Mouse (Mus musculus): ENCODE measurements around the gene Hdac7. TPM values are rescaled to one million over a fixed set of nuclear protein-coding genes. Genes with fewer than 3 reads are reported as not detected.

Hdac7 gene
- polyA plus RNA-seq, 1 experiment, result not detected

DNA sequence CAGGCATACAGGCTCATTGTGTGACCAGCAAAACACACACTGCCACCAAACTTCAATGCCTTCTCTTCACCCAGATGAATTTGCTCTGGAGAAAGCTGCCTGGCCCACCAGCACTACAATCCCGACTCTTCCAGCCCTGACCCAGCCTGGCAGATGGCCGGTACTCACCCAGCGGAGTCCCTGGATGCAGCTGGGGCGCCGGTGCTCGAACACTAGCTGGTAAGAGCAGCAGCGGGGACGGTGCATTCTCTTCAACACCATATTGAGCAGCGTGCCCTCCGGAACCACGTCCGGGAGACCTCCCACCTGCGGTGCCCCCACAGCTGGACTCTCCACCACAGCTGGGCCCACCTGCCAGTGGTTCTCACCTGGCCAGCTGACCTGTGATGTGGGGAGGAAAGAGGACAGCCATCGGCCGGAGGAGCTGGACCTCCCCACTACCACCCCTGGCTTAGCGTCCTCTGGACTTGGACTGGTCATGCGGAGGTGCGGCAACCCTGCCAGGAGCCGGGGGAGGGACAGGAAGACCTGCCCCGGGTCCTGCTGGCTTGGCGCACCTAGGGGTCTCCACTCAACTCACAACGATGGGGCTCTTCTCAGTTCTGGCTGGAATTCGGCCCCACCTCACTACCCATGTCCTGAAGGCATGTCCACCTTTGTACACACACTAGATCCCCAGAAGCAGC is 77.6 kb downstream of the Hdac7 start:
- WGBS, result 13% methylated on average over 23 of the region's 23 CpGs
- no peak for TF ChIP-seq POLR2A (IDR thresholded peaks at IDR 0.05; ENCODE audit: insufficient read depth, low read depth, low read length)
- no peak for TF ChIP-seq CTCF (IDR thresholded peaks at IDR 0.05; ENCODE audit: insufficient read depth, low read depth, low read length)

DNA sequence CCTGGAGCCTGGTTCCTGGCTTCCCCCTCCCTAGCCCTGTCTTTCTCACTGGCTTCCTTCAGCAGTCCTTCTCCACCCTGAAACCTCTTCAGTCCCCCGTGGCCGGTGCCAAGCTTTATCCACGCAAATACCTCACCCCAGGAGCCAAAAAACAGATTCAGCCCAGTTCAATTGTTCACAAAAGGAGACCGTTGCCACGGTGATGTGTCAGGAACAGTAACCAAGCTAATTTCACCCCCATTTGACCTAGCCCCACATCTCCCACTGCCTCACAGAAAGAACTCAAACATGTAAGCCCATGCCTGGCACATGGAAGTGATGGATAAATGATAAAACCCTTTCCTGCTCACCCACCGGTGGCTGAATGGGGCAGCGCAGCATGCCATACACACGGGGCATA is 78.1 kb downstream of the Hdac7 start:
- H3K4me3 ChIP-seq (ENCODE audit: insufficient read depth, low read depth, low read length), result peak overlapping the region; percentile 58
- H3K27ac ChIP-seq (ENCODE audit: insufficient read depth, low read depth, low read length), result peak overlapping the region; percentile 81
- TF ChIP-seq CTCF (IDR thresholded peaks at IDR 0.05; ENCODE audit: insufficient read depth, low read depth, low read length) (no peak), POLR2A (IDR thresholded peaks at IDR 0.05; ENCODE audit: insufficient read depth, low read depth, low read length) (no peak)
- WGBS, result 10% methylated on average over 8 of the region's 8 CpGs
- H3K4me1 ChIP-seq (ENCODE audit: control insufficient read depth, insufficient read depth, low read length), result peaks cover 53% of the 10 kb centered on the region

More for the DNA sequence above, 77.6 kb downstream of the Hdac7 start:
- Histone ChIP-seq H3K4me1 (ENCODE audit: control insufficient read depth, insufficient read depth, low read length) (peaks cover 47% of the 10 kb centered on the region), H3K4me3 (ENCODE audit: insufficient read depth, low read depth, low read length) (peak overlapping the region; percentile 58), H3K27ac (ENCODE audit: insufficient read depth, low read depth, low read length) (peak overlapping the region; percentile 81)

DNA sequence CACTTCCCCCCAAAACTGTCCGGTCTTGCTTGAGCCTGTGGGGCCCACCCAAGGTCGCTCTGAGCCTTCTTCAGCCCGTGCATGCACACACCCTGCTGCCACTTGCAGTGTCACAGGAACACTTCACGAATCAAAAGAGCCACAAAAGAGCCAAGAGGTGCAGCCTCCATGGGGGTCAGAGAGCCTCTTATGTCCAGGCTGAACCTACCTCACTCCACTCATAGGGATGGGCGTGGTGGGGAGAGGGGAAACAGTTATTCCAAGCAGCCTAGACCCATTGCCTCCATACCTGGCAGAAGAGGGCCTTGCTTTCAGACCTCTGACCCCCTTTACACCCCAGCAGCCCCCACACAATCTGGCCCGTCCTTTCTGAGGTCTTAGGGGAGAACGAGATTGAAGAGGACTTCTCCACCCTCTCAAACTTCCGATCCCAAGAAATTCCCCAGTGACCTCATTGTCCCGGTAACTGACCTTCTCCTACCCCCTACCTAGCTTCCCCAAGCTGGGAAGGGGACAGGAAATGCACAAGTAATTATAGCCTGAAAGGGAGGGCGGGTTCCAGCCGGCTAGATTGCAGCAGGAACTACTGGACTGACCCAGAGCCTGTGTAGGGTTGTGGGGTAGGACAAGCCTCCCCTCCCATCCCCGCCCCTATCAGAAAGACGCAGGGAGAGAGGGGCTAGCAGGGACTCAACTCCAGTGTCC is 79.1 kb downstream of the Hdac7 start:
- peak overlapping the region; percentile 34 for H3K4me3 ChIP-seq (ENCODE audit: insufficient read depth, low read depth, low read length)
- peaks cover 61% of the 10 kb centered on the region for H3K4me1 ChIP-seq (ENCODE audit: control insufficient read depth, insufficient read depth, low read length)
- TF ChIP-seq CTCF (IDR thresholded peaks at IDR 0.05; ENCODE audit: insufficient read depth, low read depth, low read length) (no peak), POLR2A (IDR thresholded peaks at IDR 0.05; ENCODE audit: insufficient read depth, low read depth, low read length) (no peak)
- WGBS, result 58% methylated on average over 13 of the region's 13 CpGs
- peak overlapping the region; percentile 39 for H3K27ac ChIP-seq (ENCODE audit: insufficient read depth, low read depth, low read length)

DNA sequence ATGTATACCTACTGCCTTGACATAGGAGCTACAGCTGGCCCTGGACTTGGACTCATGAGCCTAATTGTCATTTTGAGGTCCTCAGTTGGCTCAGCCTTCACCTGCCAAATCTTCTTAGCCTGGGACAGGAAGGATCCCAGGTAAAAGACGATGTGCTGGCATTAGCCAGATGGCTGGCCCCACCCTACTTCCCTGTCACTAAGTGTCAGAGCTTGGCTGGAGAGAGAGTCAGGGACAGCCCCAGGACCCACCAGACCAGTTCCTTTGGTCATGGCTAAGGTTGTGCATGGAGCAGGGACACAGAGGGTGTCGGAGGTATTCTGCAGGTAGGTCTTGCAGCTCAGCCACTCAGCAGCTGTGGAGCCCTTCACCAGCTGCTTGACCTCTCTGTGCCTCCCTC is 79.8 kb downstream of the Hdac7 start:
- Histone ChIP-seq H3K4me1 (ENCODE audit: control insufficient read depth, insufficient read depth, low read length) (peaks cover 65% of the 10 kb centered on the region), H3K27ac (ENCODE audit: insufficient read depth, low read depth, low read length) (no peak overlapping the region), H3K4me3 (ENCODE audit: insufficient read depth, low read depth, low read length) (0 out of 2 replicates have a peak overlapping the region, but pooled peaks have one; percentile 34)
- 90% methylated on average over 2 of the region's 2 CpGs for WGBS
- TF ChIP-seq POLR2A (IDR thresholded peaks at IDR 0.05; ENCODE audit: insufficient read depth, low read depth, low read length) (no peak), CTCF (IDR thresholded peaks at IDR 0.05; ENCODE audit: insufficient read depth, low read depth, low read length) (no peak)

DNA sequence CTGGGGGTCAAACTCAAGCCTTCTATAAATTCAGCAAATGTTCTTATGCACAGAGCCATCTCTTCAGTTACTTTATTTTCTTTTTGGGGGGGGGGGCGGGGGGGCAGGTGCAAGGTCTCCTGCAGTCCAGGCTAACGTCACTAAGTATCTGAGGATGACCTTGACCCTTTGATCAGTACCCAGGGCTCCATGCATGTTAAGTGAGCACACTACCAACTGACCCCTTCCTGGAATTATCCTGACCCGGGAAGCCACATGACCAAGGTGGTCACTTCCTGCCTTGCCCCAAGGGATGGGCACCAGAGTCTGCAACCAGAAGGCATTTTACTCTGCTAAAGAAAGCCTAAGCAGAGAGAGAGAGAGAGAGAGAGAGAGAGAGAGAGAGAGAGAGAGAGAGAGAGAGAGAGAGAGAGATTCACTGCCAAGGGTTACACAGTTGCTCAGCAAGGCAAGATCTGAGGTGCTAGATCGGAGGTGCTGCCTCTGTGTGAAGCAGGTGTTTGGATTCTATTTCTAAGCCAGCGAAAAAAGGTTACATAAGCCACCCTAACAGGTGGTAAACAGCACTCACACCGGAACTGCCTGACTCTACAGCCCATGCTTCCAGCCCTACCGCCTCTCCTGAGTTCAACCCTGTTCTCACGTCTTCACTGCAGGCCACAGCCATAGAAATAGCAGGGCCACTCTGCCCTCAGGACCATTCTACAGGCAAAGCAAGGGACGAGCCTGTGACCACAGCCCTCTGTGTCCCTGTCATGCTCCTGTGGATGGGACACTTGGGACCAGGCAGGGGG is 80.8 kb downstream of the Hdac7 start:
- no peak overlapping the region for H3K4me3 ChIP-seq (ENCODE audit: insufficient read depth, low read depth, low read length)
- H3K27ac ChIP-seq (ENCODE audit: insufficient read depth, low read depth, low read length), result no peak overlapping the region
- TF ChIP-seq POLR2A (IDR thresholded peaks at IDR 0.05; ENCODE audit: insufficient read depth, low read depth, low read length), result no peak
- TF ChIP-seq CTCF (IDR thresholded peaks at IDR 0.05; ENCODE audit: insufficient read depth, low read depth, low read length), result no peak
- H3K4me1 ChIP-seq (ENCODE audit: control insufficient read depth, insufficient read depth, low read length), result peaks cover 65% of the 10 kb centered on the region
- WGBS, result 71% methylated on average over 9 of the region's 9 CpGs

DNA sequence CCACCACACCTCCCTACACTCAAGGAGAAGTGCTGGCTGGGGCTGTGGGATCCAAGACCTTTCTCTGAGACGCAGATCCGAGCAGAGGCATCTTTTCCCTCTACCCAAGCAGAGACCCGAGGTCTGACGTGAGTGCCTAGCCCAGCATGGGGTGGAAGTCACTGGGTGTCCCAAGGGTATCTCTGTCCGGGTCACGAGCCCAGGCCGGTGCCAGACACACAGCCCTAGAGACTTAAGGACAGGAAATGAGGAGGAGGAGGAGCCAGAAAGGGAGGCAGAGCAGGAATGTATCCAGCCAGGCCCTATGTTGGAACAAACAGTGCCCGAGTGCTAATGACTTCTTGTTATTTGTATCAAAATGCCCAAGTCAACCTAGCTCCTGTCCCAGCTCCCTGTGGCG is 81.6 kb downstream of the Hdac7 start:
- no peak overlapping the region for H3K4me3 ChIP-seq (ENCODE audit: insufficient read depth, low read depth, low read length)
- no peak for TF ChIP-seq POLR2A (IDR thresholded peaks at IDR 0.05; ENCODE audit: insufficient read depth, low read depth, low read length)
- no peak for TF ChIP-seq CTCF (IDR thresholded peaks at IDR 0.05; ENCODE audit: insufficient read depth, low read depth, low read length)
- peaks cover 58% of the 10 kb centered on the region for H3K4me1 ChIP-seq (ENCODE audit: control insufficient read depth, insufficient read depth, low read length)
- no peak overlapping the region for H3K27ac ChIP-seq (ENCODE audit: insufficient read depth, low read depth, low read length)
- 65% methylated on average over 9 of the region's 9 CpGs for WGBS

DNA sequence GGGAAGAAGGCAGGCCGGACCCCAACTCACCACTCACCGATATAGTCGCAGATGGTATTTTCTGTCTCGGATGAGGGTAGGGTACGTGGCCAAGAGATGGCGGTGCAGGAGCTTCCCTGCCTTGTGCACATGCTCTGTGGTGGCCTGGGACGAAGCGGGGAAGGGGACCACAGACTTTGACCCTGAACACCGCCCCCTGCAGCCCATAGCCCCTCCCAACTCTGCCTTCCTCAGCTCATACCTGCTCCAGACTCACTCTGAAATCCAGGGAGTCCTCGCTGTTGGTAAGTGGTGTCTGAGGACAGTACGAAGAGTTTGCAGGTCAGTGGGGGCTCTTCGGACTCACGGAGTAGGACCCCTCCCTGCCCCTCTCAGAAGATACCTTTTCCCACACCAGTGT is 82.9 kb downstream of the Hdac7 start:
- TF ChIP-seq CTCF (IDR thresholded peaks at IDR 0.05; ENCODE audit: insufficient read depth, low read depth, low read length), result no peak
- no peak for TF ChIP-seq POLR2A (IDR thresholded peaks at IDR 0.05; ENCODE audit: insufficient read depth, low read depth, low read length)
- WGBS, result 71% methylated on average over 13 of the region's 13 CpGs
- Histone ChIP-seq H3K4me3 (ENCODE audit: insufficient read depth, low read depth, low read length) (no peak overlapping the region), H3K27ac (ENCODE audit: insufficient read depth, low read depth, low read length) (no peak overlapping the region), H3K4me1 (ENCODE audit: control insufficient read depth, insufficient read depth, low read length) (peaks cover 48% of the 10 kb centered on the region)

DNA sequence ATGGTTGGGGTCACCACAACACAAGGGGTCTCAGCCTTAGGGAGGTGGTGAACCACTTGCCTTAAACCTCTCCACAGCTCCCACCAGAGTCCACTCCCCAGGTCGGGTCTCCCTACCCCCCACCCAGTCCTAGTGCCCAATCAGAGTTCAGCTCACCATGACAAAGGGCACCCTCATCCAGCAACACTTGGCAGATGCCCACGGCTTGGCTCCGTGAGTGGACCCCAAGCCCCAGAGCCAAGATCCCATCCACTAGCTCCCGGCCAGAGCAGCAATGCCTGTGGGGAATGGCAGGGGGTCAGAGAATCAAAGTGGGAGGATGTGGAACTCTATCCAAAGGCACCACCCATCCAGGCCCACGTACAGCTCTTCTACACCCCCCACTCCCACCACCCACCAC is 83.3 kb downstream of the Hdac7 start:
- H3K27ac ChIP-seq (ENCODE audit: insufficient read depth, low read depth, low read length), result no peak overlapping the region
- no peak for TF ChIP-seq CTCF (IDR thresholded peaks at IDR 0.05; ENCODE audit: insufficient read depth, low read depth, low read length)
- no peak for TF ChIP-seq POLR2A (IDR thresholded peaks at IDR 0.05; ENCODE audit: insufficient read depth, low read depth, low read length)
- 34% methylated on average over 5 of the region's 5 CpGs for WGBS
- no peak overlapping the region for H3K4me3 ChIP-seq (ENCODE audit: insufficient read depth, low read depth, low read length)
- peaks cover 46% of the 10 kb centered on the region for H3K4me1 ChIP-seq (ENCODE audit: control insufficient read depth, insufficient read depth, low read length)

DNA sequence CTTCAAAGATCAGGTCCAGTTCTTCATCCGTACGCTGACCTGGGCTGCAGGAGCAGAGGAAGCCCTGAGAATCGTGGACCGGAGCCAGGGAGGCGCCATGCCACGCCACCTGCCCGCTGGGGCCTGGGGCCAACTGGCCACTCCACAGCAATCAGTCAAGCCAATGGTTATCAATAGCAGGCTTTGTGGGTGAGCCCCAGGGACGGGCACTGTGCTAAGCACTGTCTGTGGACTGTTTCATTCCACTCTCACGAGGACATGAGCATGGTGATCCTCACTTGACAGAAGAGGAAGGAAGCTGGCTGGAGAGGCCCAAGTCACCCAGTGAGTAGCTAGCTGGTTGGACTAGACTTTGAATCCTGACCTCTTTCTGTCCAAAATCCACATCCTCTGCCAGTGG is 84.3 kb downstream of the Hdac7 start:
- peaks cover 42% of the 10 kb centered on the region for H3K4me1 ChIP-seq (ENCODE audit: control insufficient read depth, insufficient read depth, low read length)
- H3K27ac ChIP-seq (ENCODE audit: insufficient read depth, low read depth, low read length), result no peak overlapping the region
- no peak overlapping the region for H3K4me3 ChIP-seq (ENCODE audit: insufficient read depth, low read depth, low read length)
- 67% methylated on average over 9 of the region's 9 CpGs for WGBS
- TF ChIP-seq POLR2A (IDR thresholded peaks at IDR 0.05; ENCODE audit: insufficient read depth, low read depth, low read length) (no peak), CTCF (IDR thresholded peaks at IDR 0.05; ENCODE audit: insufficient read depth, low read depth, low read length) (no peak)

Measured in olfactory bulb, adult 2 months (tissue).